Comparison of ENCODE assay signal across 27 mouse cellular contexts in genomic region chr5:112844460-112844859, GRCm38 (mm10). TPM values are rescaled to one million over a fixed set of nuclear protein-coding genes. Genes with fewer than 3 reads are reported as not detected.
A peak's percentile ranks its signal among the peaks of the same experiment; 100 is the strongest.
DNase-seq lines count a peak whose midpoint lies in the region; ATAC-seq lines count a peak whose summit lies in the region.
"Had no signal": no experiment of that assay in that cellular context is flagged by ENCODE, and none has a peak within 500 bp of the region (broad histone marks: within the 10 kb centered on the region; RNA-seq: fewer than 3 reads in every experiment).

No protein-coding gene starts in this region.

- H3K4me1 ChIP-seq in forebrain, embryonic 13.5 days, result peaks cover 48% of the 10 kb centered on the region
- H3K4me1 ChIP-seq in forebrain, embryonic 16.5 days (replicated peaks; ENCODE audit: control insufficient read depth, insufficient read depth, low read length), result peaks cover 23% of the 10 kb centered on the region
- H3K4me1 ChIP-seq in forebrain, embryonic 14.5 days (ENCODE audit: control insufficient read depth, insufficient read depth, low read length), result peaks cover 32% of the 10 kb centered on the region
- peaks cover 55% of the 10 kb centered on the region for H3K4me1 ChIP-seq in hindbrain, embryonic 13.5 days (replicated peaks)
- peaks cover 44% of the 10 kb centered on the region for H3K4me1 ChIP-seq in midbrain, embryonic 14.5 days (ENCODE audit: control insufficient read depth, insufficient read depth, low read length)
- H3K4me1 ChIP-seq: liver, embryonic 13.5 days; stomach, embryonic 15.5 days had no signal

- no peak overlapping the region for H3K9ac ChIP-seq in forebrain, embryonic 13.5 days
- no peak overlapping the region for H3K9ac ChIP-seq in forebrain, embryonic 16.5 days (replicated peaks; ENCODE audit: low read depth, low read length)
- no peak overlapping the region for H3K9ac ChIP-seq in forebrain, embryonic 14.5 days (ENCODE audit: low read length)
- H3K9ac ChIP-seq in hindbrain, embryonic 13.5 days, result no peak overlapping the region
- H3K9ac ChIP-seq in midbrain, embryonic 14.5 days (replicated peaks; ENCODE audit: low read length), result no peak overlapping the region
- H3K9ac ChIP-seq: embryonic facial prominence, embryonic 15.5 days; heart, embryonic 12.5 days; liver, embryonic 13.5 days; stomach, embryonic 15.5 days had no signal

- 0 out of 2 replicates have a peak overlapping the region, but pooled peaks have one; percentile 25 for H3K27ac ChIP-seq in forebrain, embryonic 13.5 days
- H3K27ac ChIP-seq in forebrain, embryonic 16.5 days (ENCODE audit: low read length), result no peak overlapping the region
- peak overlapping the region; percentile 11; the same call in 1 of the 2 replicates for H3K27ac ChIP-seq in forebrain, embryonic 14.5 days (ENCODE audit: low read depth, low read length)
- H3K27ac ChIP-seq in hindbrain, embryonic 13.5 days, result peak overlapping the region; percentile 83
- H3K27ac ChIP-seq in midbrain, embryonic 14.5 days (replicated peaks; ENCODE audit: low read depth, low read length), result peak overlapping the region; percentile 83; the same call in 1 of the 2 replicates
- H3K27ac ChIP-seq: embryonic facial prominence, embryonic 15.5 days; liver, embryonic 13.5 days; stomach, embryonic 15.5 days had no signal

- intact Hi-C loops in left cerebral cortex, postnatal 14 days (cut with DNase I), result no loop called here

- ATAC-seq in forebrain, embryonic 13.5 days, result no peak
- no peak for ATAC-seq in forebrain, embryonic 16.5 days
- ATAC-seq in forebrain, embryonic 14.5 days, result no peak
- no peak for ATAC-seq in hindbrain, embryonic 13.5 days (ENCODE audit: low FRiP score)
- ATAC-seq in midbrain, embryonic 14.5 days (ENCODE audit: low FRiP score, low TSS enrichment), result no peak
- ATAC-seq: intestine, postnatal 0 days had no signal

- H3K4me2 ChIP-seq in forebrain, embryonic 13.5 days, result no peak overlapping the region
- H3K4me2 ChIP-seq in forebrain, embryonic 16.5 days (ENCODE audit: low read length), result no peak overlapping the region
- H3K4me2 ChIP-seq in forebrain, embryonic 14.5 days (ENCODE audit: low read length), result no peak overlapping the region
- H3K4me2 ChIP-seq in hindbrain, embryonic 13.5 days, result no peak overlapping the region
- no peak overlapping the region for H3K4me2 ChIP-seq in midbrain, embryonic 14.5 days (ENCODE audit: low read length)
- H3K4me2 ChIP-seq: embryonic facial prominence, embryonic 15.5 days; heart, embryonic 12.5 days; liver, embryonic 13.5 days; stomach, embryonic 15.5 days had no signal

- H3K4me3 ChIP-seq in forebrain, embryonic 13.5 days, result no peak overlapping the region
- H3K4me3 ChIP-seq in forebrain, embryonic 16.5 days (replicated peaks; ENCODE audit: low read length), result no peak overlapping the region
- H3K4me3 ChIP-seq in forebrain, embryonic 14.5 days (ENCODE audit: low read depth, low read length), result no peak overlapping the region
- H3K4me3 ChIP-seq in hindbrain, embryonic 13.5 days, result no peak overlapping the region
- no peak overlapping the region for H3K4me3 ChIP-seq in midbrain, embryonic 14.5 days (replicated peaks; ENCODE audit: low read depth, low read length)
- H3K4me3 ChIP-seq: embryonic facial prominence, embryonic 15.5 days; heart, embryonic 12.5 days; liver, embryonic 13.5 days; stomach, embryonic 15.5 days had no signal

- no peaks in the 10 kb centered on the region for H3K36me3 ChIP-seq in forebrain, embryonic 13.5 days (ENCODE audit: poor library complexity, severe bottlenecking)
- H3K36me3 ChIP-seq in forebrain, embryonic 16.5 days (ENCODE audit: control insufficient read depth, insufficient read depth), result no peaks in the 10 kb centered on the region
- H3K36me3 ChIP-seq in forebrain, embryonic 14.5 days (ENCODE audit: control insufficient read depth, insufficient read depth, low read length), result no peaks in the 10 kb centered on the region
- H3K36me3 ChIP-seq in hindbrain, embryonic 13.5 days, result no peaks in the 10 kb centered on the region
- no peaks in the 10 kb centered on the region for H3K36me3 ChIP-seq in midbrain, embryonic 14.5 days (ENCODE audit: control insufficient read depth, insufficient read depth, low read length)
- H3K36me3 ChIP-seq: embryonic facial prominence, embryonic 15.5 days; liver, embryonic 13.5 days; stomach, embryonic 15.5 days had no signal

- no peak for DNase-seq in forebrain, embryonic 14.5 days (ENCODE audit: low spot score)
- DNase-seq in midbrain, embryonic 14.5 days, result peak; percentile 39
- DNase-seq in adrenal gland, postnatal 36 days, result no peak
- DNase-seq in left cerebral cortex, postnatal 14 days (ENCODE audit: low spot score in 2 of 2), result no peak
- DNase-seq in thymus, postnatal 36 days, result no peak
- DNase-seq: adrenal gland, adult 8-10 months; B cell, adult 2 months; cerebellum, adult 18-20 months; cerebellum, postnatal 14 days; gastrocnemius, postnatal 25 days; heart, adult 18-20 months; heart, postnatal 10 days; kidney, postnatal 25 days; liver, embryonic 13.5 days; lung, adult 2 months; lung, postnatal 14 days; thymus, postnatal 25 days had no signal

- H3K27me3 ChIP-seq in forebrain, embryonic 13.5 days, result no peaks in the 10 kb centered on the region
- no peaks in the 10 kb centered on the region for H3K27me3 ChIP-seq in forebrain, embryonic 16.5 days (replicated peaks; ENCODE audit: control insufficient read depth, insufficient read depth, low read length)
- H3K27me3 ChIP-seq in forebrain, embryonic 14.5 days (replicated peaks; ENCODE audit: control insufficient read depth, insufficient read depth, low read length), result no peaks in the 10 kb centered on the region
- H3K27me3 ChIP-seq in hindbrain, embryonic 13.5 days, result peaks cover 14% of the 10 kb centered on the region; the same call in 1 of the 2 replicates
- no peaks in the 10 kb centered on the region for H3K27me3 ChIP-seq in midbrain, embryonic 14.5 days (ENCODE audit: control insufficient read depth, insufficient read depth, low read length)
- H3K27me3 ChIP-seq: CH12.LX; liver, embryonic 13.5 days; stomach, embryonic 15.5 days had no signal

- no peaks in the 10 kb centered on the region for H3K9me3 ChIP-seq in forebrain, embryonic 13.5 days (replicated peaks)
- no peaks in the 10 kb centered on the region for H3K9me3 ChIP-seq in forebrain, embryonic 16.5 days (ENCODE audit: control insufficient read depth, low read length)
- H3K9me3 ChIP-seq in forebrain, embryonic 14.5 days (replicated peaks; ENCODE audit: control insufficient read depth, low read length), result no peaks in the 10 kb centered on the region
- no peaks in the 10 kb centered on the region for H3K9me3 ChIP-seq in hindbrain, embryonic 13.5 days
- H3K9me3 ChIP-seq in midbrain, embryonic 14.5 days (ENCODE audit: control insufficient read depth, low read length), result no peaks in the 10 kb centered on the region
- H3K9me3 ChIP-seq: embryonic facial prominence, embryonic 15.5 days; heart, embryonic 12.5 days; liver, embryonic 13.5 days; stomach, embryonic 15.5 days had no signal

- WGBS in forebrain, embryonic 13.5 days, result 28% methylated on average over 3 of the region's 3 CpGs
- WGBS in forebrain, embryonic 16.5 days, result 41% methylated on average over 3 of the region's 3 CpGs
- 32% methylated on average over 3 of the region's 3 CpGs for WGBS in forebrain, embryonic 14.5 days
- WGBS in hindbrain, embryonic 13.5 days, result 18% methylated on average over 3 of the region's 3 CpGs
- WGBS in midbrain, embryonic 14.5 days, result 5% methylated on average over 3 of the region's 3 CpGs

RNA-seq across cellular contexts. Expression of gene Myo18b, which starts 51.7 kb away (rescaled TPM):
- 0.65 and 0.68 TPM in 2 replicates for polyA plus RNA-seq in forebrain, embryonic 13.5 days (2015; fragmentation: Nextera tagmentation; extraction: Ambion mirVana)
- polyA plus RNA-seq in forebrain, embryonic 16.5 days (2015; fragmentation: Nextera tagmentation; extraction: Ambion mirVana), result 0.76 and 1.1 TPM in 2 replicates
- polyA plus RNA-seq in forebrain, embryonic 14.5 days (2014; fragmentation: Nextera tagmentation; extraction: Ambion mirVana), result 0.60 and 0.87 TPM in 2 replicates
- polyA plus RNA-seq in hindbrain, embryonic 13.5 days (2015; fragmentation: Nextera tagmentation; extraction: Ambion mirVana), result 1.1 and 1.6 TPM in 2 replicates
- polyA plus RNA-seq in midbrain, embryonic 14.5 days (2014; fragmentation: Nextera tagmentation; extraction: Ambion mirVana), result 0.87 and 1.4 TPM in 2 replicates
- under 1 TPM; 0.03 TPM for total RNA-seq in adrenal gland, postnatal 36 days (2021)
- 1 to 10 TPM; 2.8 to 3.0 TPM for total RNA-seq in left cerebral cortex, postnatal 14 days (2021)
- total RNA-seq: CH12.LX; MEL; monocyte, adult 5-6 weeks had no signal
